Mouse (Mus musculus): ENCODE results near the gene Phgdh. TPM values are rescaled to one million over a fixed set of nuclear protein-coding genes. Genes with fewer than 3 reads are reported as not detected.

The Phgdh gene
- polyA plus RNA-seq, 1 experiment from 2014 or later, result 329 TPM

DNA sequence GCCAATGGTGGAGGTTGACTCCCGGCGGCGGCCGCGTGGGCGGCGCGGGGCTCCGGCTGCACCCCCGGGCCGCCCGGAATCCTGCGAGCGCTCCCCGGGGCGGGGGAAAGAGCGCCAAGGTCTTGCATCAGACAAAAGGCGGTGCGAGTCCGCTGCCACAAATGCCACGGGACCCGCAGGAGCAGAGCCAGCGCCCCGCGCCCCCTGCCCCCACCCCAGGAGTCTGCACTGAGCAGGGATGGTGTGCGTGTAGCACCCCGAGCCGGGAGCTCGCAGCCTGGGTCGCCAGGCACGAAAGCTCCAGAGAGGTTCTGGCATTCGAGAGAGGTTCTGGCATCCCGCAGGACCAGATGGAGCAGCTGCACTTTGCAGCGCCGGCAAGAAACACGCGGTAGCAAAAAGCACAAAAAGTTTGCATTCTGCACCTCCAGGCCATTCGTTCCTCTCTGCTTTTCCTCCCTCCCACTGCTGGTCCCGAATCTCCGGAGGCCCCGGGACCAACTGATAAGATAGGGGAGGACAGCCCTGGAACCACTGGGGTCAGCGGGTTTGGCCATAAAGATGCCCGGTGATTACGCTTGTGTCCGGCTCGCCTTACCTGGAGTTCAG is 589 bp downstream of the Phgdh start:
- Histone ChIP-seq H3K27ac (replicated peaks; ENCODE audit: low read depth, low read length) (peak overlapping the region; percentile 75), H3K4me1 (ENCODE audit: control insufficient read depth, insufficient read depth, low read length) (peaks cover 25% of the 10 kb centered on the region), H3K4me2 (ENCODE audit: low read depth, severe bottlenecking) (peak overlapping the region; percentile 83), H3K9ac (ENCODE audit: low read length) (peak overlapping the region; percentile 90), H3K27me3 (ENCODE audit: control insufficient read depth, insufficient read depth, low read length) (no peaks in the 10 kb centered on the region), H3K4me3 (ENCODE audit: low read depth, low read length) (peak overlapping the region; percentile 86), H3K9me3 (ENCODE audit: control insufficient read depth, low read length) (no peaks in the 10 kb centered on the region), H3K36me3 (ENCODE audit: control insufficient read depth, insufficient read depth, low read length) (no peaks in the 10 kb centered on the region)
- ATAC-seq (ENCODE audit: insufficient number of reproducible peaks, low FRiP score, low TSS enrichment, low read depth) (peak; percentile 19; the same call in 1 of the 2 replicates), DNase-seq (ENCODE audit: low spot score) (peak; percentile 74)
- WGBS, result under 1% methylated on average over 46 of the region's 46 CpGs

DNA sequence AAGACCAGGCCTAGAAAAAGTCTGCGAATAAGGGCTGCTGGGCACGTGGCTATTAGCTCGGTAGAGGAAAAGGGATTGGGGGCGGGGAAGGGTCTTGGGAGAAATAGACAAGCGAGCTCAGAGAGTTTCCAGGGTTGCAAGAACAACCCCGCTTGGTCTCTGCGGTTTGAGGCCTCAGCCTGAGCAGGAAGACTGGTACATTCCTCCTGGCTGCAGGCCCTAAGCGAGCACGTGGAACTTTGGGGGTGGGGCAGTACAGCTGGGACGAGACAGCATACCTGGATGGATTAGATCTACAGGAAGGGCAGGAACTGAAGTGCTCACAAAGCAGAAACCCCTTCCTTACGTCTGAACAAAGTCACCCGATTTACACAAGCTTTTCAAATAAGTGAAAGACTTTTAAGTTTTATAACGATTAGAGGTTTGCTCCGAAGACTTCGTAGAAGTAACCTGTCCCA is 1.2 kb downstream of the Phgdh start:
- H3K27me3 ChIP-seq (ENCODE audit: control insufficient read depth, insufficient read depth, low read length), result no peaks in the 10 kb centered on the region
- WGBS, result 4% methylated on average over 15 of the region's 15 CpGs
- H3K4me3 ChIP-seq (ENCODE audit: low read depth, low read length), result peak overlapping the region; percentile 86
- H3K9ac ChIP-seq (ENCODE audit: low read length), result peak overlapping the region; percentile 90
- H3K4me1 ChIP-seq (ENCODE audit: control insufficient read depth, insufficient read depth, low read length), result peaks cover 25% of the 10 kb centered on the region
- DNase-seq (ENCODE audit: low spot score) (peak; percentile 78), ATAC-seq (ENCODE audit: insufficient number of reproducible peaks, low FRiP score, low TSS enrichment, low read depth) (no peak)
- peak overlapping the region; percentile 83 for H3K4me2 ChIP-seq (ENCODE audit: low read depth, severe bottlenecking)
- peak overlapping the region; percentile 75 for H3K27ac ChIP-seq (replicated peaks; ENCODE audit: low read depth, low read length)
- H3K9me3 ChIP-seq (ENCODE audit: control insufficient read depth, low read length), result no peaks in the 10 kb centered on the region
- H3K36me3 ChIP-seq (ENCODE audit: control insufficient read depth, insufficient read depth, low read length), result no peaks in the 10 kb centered on the region

DNA sequence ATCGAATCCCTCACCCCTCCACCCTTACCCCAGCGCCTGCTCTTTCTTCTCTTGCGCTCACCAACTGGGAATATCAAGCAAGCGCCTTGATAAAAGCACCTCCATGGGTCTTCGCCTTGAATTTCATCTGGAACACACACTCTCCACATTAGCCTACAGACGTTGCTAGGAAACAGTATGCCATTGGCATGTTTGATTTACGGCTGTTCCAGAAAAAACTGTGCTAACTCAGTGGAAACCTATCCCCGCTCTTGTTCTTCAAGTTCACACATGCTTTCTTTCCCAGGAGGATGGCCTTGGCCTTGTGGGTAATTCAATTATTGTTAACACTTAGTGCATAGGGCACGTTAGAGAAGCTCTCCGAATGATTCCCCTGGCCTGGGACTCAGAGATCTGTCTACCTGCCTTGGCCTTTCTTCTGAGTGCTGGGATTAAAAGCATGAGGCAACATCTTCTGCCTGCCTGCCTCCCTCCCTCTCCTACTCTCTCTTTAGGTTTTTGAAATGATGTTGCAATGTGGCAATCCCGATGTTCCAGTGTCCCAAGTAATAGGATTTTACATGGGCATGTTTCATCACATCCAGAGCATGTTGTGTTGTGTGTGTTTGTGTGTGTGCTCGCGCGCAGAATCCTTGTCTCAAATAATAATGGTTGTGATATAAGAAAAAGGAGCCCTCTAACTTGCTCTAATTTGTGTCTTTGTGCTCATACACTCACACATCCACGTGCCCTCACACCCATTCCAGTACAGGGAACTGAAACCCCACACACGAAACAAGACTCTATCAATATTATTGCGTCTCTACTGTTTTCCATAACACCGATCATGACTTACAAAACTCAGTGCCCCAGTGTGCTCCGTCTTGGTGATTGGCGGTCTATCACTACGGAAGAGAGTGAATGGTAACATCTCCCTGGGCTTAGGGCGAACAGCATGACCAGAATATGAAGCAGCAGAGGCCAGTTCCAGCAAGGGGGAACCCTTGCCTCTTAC is 2.8 kb downstream of the Phgdh start:
- Histone ChIP-seq H3K9me3 (ENCODE audit: control insufficient read depth, low read length) (no peaks in the 10 kb centered on the region), H3K9ac (ENCODE audit: low read length) (no peak overlapping the region), H3K27ac (replicated peaks; ENCODE audit: low read depth, low read length) (no peak overlapping the region), H3K27me3 (ENCODE audit: control insufficient read depth, insufficient read depth, low read length) (no peaks in the 10 kb centered on the region), H3K36me3 (ENCODE audit: control insufficient read depth, insufficient read depth, low read length) (peaks cover 2% of the 10 kb centered on the region; the same call in 1 of the 2 replicates), H3K4me1 (ENCODE audit: control insufficient read depth, insufficient read depth, low read length) (peaks cover 25% of the 10 kb centered on the region), H3K4me3 (ENCODE audit: low read depth, low read length) (no peak overlapping the region), H3K4me2 (ENCODE audit: low read depth, severe bottlenecking) (no peak overlapping the region)
- ATAC-seq (ENCODE audit: insufficient number of reproducible peaks, low FRiP score, low TSS enrichment, low read depth) (no peak), DNase-seq (ENCODE audit: low spot score) (peak; percentile 40)
- WGBS, result 84% methylated on average over 22 of the region's 22 CpGs

DNA sequence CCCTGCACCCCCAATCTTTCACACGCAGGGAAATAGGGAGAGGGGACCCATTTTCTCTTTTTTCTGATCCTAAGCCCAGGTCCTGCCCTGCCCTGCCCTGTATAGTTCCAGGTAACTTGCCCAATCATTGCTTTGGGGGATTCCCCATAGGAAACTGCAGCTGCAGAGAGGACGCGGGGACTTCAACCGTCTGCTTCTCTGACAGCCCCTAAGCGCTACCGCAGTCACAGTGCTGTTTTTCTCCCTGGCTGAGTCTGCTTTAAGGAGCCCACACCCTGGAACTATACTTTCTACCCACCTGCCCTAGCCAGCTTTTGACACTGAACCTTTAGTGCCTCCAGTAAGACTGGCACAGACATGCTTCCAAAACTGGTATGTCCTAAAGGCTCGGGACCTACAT is 3.9 kb downstream of the Phgdh start:
- H3K9me3 ChIP-seq (ENCODE audit: control insufficient read depth, low read length), result no peaks in the 10 kb centered on the region
- no peak overlapping the region for H3K4me2 ChIP-seq (ENCODE audit: low read depth, severe bottlenecking)
- no peak overlapping the region for H3K9ac ChIP-seq (ENCODE audit: low read length)
- no peak for ATAC-seq (ENCODE audit: insufficient number of reproducible peaks, low FRiP score, low TSS enrichment, low read depth)
- no peak for DNase-seq (ENCODE audit: low spot score)
- H3K27me3 ChIP-seq (ENCODE audit: control insufficient read depth, insufficient read depth, low read length), result no peaks in the 10 kb centered on the region
- WGBS, result 81% methylated on average over 7 of the region's 7 CpGs
- peaks cover 2% of the 10 kb centered on the region; the same call in 1 of the 2 replicates for H3K36me3 ChIP-seq (ENCODE audit: control insufficient read depth, insufficient read depth, low read length)
- H3K4me3 ChIP-seq (ENCODE audit: low read depth, low read length), result no peak overlapping the region
- H3K27ac ChIP-seq (replicated peaks; ENCODE audit: low read depth, low read length), result no peak overlapping the region
- H3K4me1 ChIP-seq (ENCODE audit: control insufficient read depth, insufficient read depth, low read length), result peaks cover 25% of the 10 kb centered on the region

GRCm38 (mm10) chr3:98335331-98335730 is 4.5 kb downstream of the Phgdh start:
- Histone ChIP-seq H3K4me1 (ENCODE audit: control insufficient read depth, insufficient read depth, low read length) (peaks cover 25% of the 10 kb centered on the region), H3K4me3 (ENCODE audit: low read depth, low read length) (no peak overlapping the region), H3K27me3 (ENCODE audit: control insufficient read depth, insufficient read depth, low read length) (no peaks in the 10 kb centered on the region), H3K4me2 (ENCODE audit: low read depth, severe bottlenecking) (no peak overlapping the region), H3K9me3 (ENCODE audit: control insufficient read depth, low read length) (no peaks in the 10 kb centered on the region), H3K36me3 (ENCODE audit: control insufficient read depth, insufficient read depth, low read length) (peaks cover 2% of the 10 kb centered on the region; the same call in 1 of the 2 replicates), H3K27ac (replicated peaks; ENCODE audit: low read depth, low read length) (no peak overlapping the region), H3K9ac (ENCODE audit: low read length) (no peak overlapping the region)
- ATAC-seq (ENCODE audit: insufficient number of reproducible peaks, low FRiP score, low TSS enrichment, low read depth), result no peak
- DNase-seq (ENCODE audit: low spot score), result no peak

GRCm38 (mm10) chr3:98334010-98334409 is 5.8 kb downstream of the Phgdh start:
- no peak overlapping the region for H3K4me3 ChIP-seq (ENCODE audit: low read depth, low read length)
- H3K27ac ChIP-seq (replicated peaks; ENCODE audit: low read depth, low read length), result no peak overlapping the region
- ATAC-seq (ENCODE audit: insufficient number of reproducible peaks, low FRiP score, low TSS enrichment, low read depth) (no peak), DNase-seq (ENCODE audit: low spot score) (no peak)
- H3K36me3 ChIP-seq (ENCODE audit: control insufficient read depth, insufficient read depth, low read length), result peaks cover 4% of the 10 kb centered on the region; the same call in 1 of the 2 replicates
- H3K4me1 ChIP-seq (ENCODE audit: control insufficient read depth, insufficient read depth, low read length), result peaks cover 25% of the 10 kb centered on the region
- H3K27me3 ChIP-seq (ENCODE audit: control insufficient read depth, insufficient read depth, low read length), result no peaks in the 10 kb centered on the region
- H3K9ac ChIP-seq (ENCODE audit: low read length), result no peak overlapping the region
- H3K4me2 ChIP-seq (ENCODE audit: low read depth, severe bottlenecking), result no peak overlapping the region
- no peaks in the 10 kb centered on the region for H3K9me3 ChIP-seq (ENCODE audit: control insufficient read depth, low read length)
- 80% methylated on average over 2 of the region's 2 CpGs for WGBS

DNA sequence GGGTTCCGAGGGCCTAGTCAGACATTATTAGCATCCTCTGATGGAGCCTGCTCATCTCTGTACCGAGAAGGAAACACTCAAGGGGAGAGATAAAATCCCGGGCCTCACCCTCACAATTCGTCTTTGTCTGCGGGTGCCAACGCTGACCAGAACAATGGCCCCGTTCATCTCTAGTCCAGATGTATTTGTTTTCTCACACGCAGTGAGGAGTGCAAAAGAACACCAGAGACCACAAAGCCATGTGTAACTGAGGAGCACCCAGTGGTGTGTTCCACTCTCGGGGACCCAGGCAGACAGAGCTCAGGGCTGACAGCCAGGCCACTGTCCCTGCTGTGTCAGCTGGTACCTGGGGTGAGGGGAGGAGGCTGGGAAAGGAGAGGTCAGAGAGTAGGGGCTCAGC is 15.6 kb downstream of the Phgdh start:
- ATAC-seq (ENCODE audit: insufficient number of reproducible peaks, low FRiP score, low TSS enrichment, low read depth), result no peak
- Histone ChIP-seq H3K9ac (ENCODE audit: low read length) (no peak overlapping the region), H3K4me3 (ENCODE audit: low read depth, low read length) (no peak overlapping the region), H3K36me3 (ENCODE audit: control insufficient read depth, insufficient read depth, low read length) (peaks cover 5% of the 10 kb centered on the region), H3K4me1 (ENCODE audit: control insufficient read depth, insufficient read depth, low read length) (no peaks in the 10 kb centered on the region), H3K9me3 (ENCODE audit: control insufficient read depth, low read length) (no peaks in the 10 kb centered on the region), H3K27ac (replicated peaks; ENCODE audit: low read depth, low read length) (no peak overlapping the region), H3K4me2 (ENCODE audit: low read depth, severe bottlenecking) (no peak overlapping the region), H3K27me3 (ENCODE audit: control insufficient read depth, insufficient read depth, low read length) (no peaks in the 10 kb centered on the region)
- no peak for DNase-seq (ENCODE audit: low spot score)
- 89% methylated on average over 9 of the region's 9 CpGs for WGBS

- Histone ChIP-seq H3K27ac (replicated peaks; ENCODE audit: low read depth, low read length) (no peak overlapping the region), H3K9me3 (ENCODE audit: control insufficient read depth, low read length) (no peaks in the 10 kb centered on the region), H3K9ac (ENCODE audit: low read length) (no peak overlapping the region), H3K4me1 (ENCODE audit: control insufficient read depth, insufficient read depth, low read length) (no peaks in the 10 kb centered on the region), H3K4me2 (ENCODE audit: low read depth, severe bottlenecking) (no peak overlapping the region), H3K4me3 (ENCODE audit: low read depth, low read length) (no peak overlapping the region), H3K27me3 (ENCODE audit: control insufficient read depth, insufficient read depth, low read length) (no peaks in the 10 kb centered on the region), H3K36me3 (ENCODE audit: control insufficient read depth, insufficient read depth, low read length) (peaks cover 7% of the 10 kb centered on the region)
- WGBS, result 95% methylated on average over 5 of the region's 5 CpGs
- ATAC-seq (ENCODE audit: insufficient number of reproducible peaks, low FRiP score, low TSS enrichment, low read depth) (no peak), DNase-seq (ENCODE audit: low spot score) (no peak)
These were observed 17.6 kb downstream of the Phgdh start for GRCm38 (mm10) chr3:98322209-98322608.
